In the genomic region with DNA sequence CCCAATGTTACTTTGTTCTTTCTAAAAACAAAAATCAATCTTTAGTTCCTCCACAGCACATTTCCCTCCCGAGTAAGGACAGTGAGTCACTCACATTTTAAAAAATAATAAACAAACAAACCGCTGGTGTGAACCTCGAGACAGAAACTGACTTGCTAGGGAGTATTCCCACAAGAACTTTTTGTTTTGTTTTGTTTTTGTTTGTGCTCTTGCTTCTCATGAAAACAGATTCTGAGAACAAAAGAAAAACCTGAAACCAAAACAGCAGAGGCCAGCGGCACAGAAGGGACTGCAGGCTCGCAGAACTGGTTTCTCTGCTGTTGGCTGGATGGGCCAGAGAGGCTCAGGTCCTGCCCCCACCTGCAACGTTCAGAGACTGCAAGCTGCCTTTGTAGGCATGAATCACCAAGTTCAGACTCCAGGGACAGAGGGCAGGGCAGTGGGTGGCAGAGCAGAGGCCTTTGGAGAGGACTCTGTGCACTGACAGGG, we compare ENCODE assay signal across 9 mouse cellular contexts.
A peak's percentile ranks its signal among the peaks of the same experiment; 100 is the strongest.
DNase-seq lines count a peak whose midpoint lies in the region; ATAC-seq and TF ChIP-seq lines count a peak whose summit lies in the region.
"Had no signal": no experiment of that assay in that cellular context is flagged by ENCODE, and none has a peak within 500 bp of the region (broad histone marks: within the 10 kb centered on the region; RNA-seq: fewer than 3 reads in every experiment).

No protein-coding gene starts in this region.

- peak overlapping the region; percentile 28 for H3K4me2 ChIP-seq in intestine, postnatal 0 days (replicated peaks; ENCODE audit: low read depth)
- H3K4me2 ChIP-seq in lung, embryonic 15.5 days = peak overlapping the region; percentile 17; the same call in 1 of the 2 replicates

- peak; percentile 90 for ATAC-seq in intestine, postnatal 0 days
- peak; percentile 24; the same call in 1 of the 2 replicates for ATAC-seq in lung, embryonic 15.5 days (ENCODE audit: borderline replicate concordance, extremely low read depth, low FRiP score, low TSS enrichment)

- TF ChIP-seq CTCF in intestine, postnatal 0 days (IDR thresholded peaks at IDR 0.05; ENCODE audit: low read depth) = peak; percentile 49

- H3K36me3 ChIP-seq in intestine, postnatal 0 days (ENCODE audit: control insufficient read depth, insufficient read depth) = peaks cover 24% of the 10 kb centered on the region
- peaks cover 17% of the 10 kb centered on the region; the same call in 1 of the 2 replicates for H3K36me3 ChIP-seq in lung, embryonic 15.5 days

- no peak overlapping the region for H3K4me3 ChIP-seq in intestine, postnatal 0 days (ENCODE audit: low read depth, low read length)
- no peak overlapping the region for H3K4me3 ChIP-seq in lung, embryonic 15.5 days
- H3K4me3 ChIP-seq: erythroblast, embryonic 14.5 days had no signal

- H3K9ac ChIP-seq in intestine, postnatal 0 days (ENCODE audit: low read depth, low read length) = no peak overlapping the region
- H3K9ac ChIP-seq in lung, embryonic 15.5 days = no peak overlapping the region

- 11% methylated on average over 6 of the region's 6 CpGs for WGBS in intestine, postnatal 0 days
- WGBS in lung, embryonic 15.5 days = 10% methylated on average over 6 of the region's 6 CpGs

- 0 out of 2 replicates have a peak, but pooled peaks cover 7% of the 10 kb centered on the region for H3K4me1 ChIP-seq in intestine, postnatal 0 days (replicated peaks; ENCODE audit: control insufficient read depth, insufficient read depth, low read length)
- H3K4me1 ChIP-seq in lung, embryonic 15.5 days = peaks cover 52% of the 10 kb centered on the region

- H3K27ac ChIP-seq in intestine, postnatal 0 days (ENCODE audit: low read depth, low read length) = peak overlapping the region; percentile 50
- H3K27ac ChIP-seq in lung, embryonic 15.5 days = peak overlapping the region; percentile 90

- H3K9me3 ChIP-seq in intestine, postnatal 0 days (ENCODE audit: control insufficient read depth) = no peaks in the 10 kb centered on the region
- H3K9me3 ChIP-seq in lung, embryonic 15.5 days = no peaks in the 10 kb centered on the region

- intact Hi-C loops in gastrocnemius, postnatal 36 days (cut with DNase I) = no loop called here

- no peaks in the 10 kb centered on the region for H3K27me3 ChIP-seq in intestine, postnatal 0 days (replicated peaks; ENCODE audit: control insufficient read depth, insufficient read depth, low read length)
- H3K27me3 ChIP-seq in lung, embryonic 15.5 days = no peaks in the 10 kb centered on the region

- DNase-seq in gastrocnemius, postnatal 10 days = peak; percentile 19
- DNase-seq in gastrocnemius, postnatal 36 days = no peak
- peak; percentile 81 for DNase-seq in fat pad, adult 2 months (ENCODE audit: extremely low read depth, low read depth, low spot score)
- peak; percentile 53 for DNase-seq in testis, postnatal 10 days (ENCODE audit: low spot score)
- DNase-seq in thymus, postnatal 25 days = no peak
- DNase-seq in T-cell, adult 2 months (ENCODE audit: low spot score) = no peak

Comparison
In these comparisons a context has a peak if more than half of its experiments do, and no peak if none do; other contexts are left out.
1. DNase-seq: peak in gastrocnemius, postnatal 10 days (single experiment), fat pad, adult 2 months (single experiment) and testis, postnatal 10 days (single experiment); none in gastrocnemius, postnatal 36 days (0 of 2), thymus, postnatal 25 days (single experiment) and T-cell, adult 2 months (single experiment).